Mouse (Mus musculus): ENCODE data around the gene Chd9.

DNA sequence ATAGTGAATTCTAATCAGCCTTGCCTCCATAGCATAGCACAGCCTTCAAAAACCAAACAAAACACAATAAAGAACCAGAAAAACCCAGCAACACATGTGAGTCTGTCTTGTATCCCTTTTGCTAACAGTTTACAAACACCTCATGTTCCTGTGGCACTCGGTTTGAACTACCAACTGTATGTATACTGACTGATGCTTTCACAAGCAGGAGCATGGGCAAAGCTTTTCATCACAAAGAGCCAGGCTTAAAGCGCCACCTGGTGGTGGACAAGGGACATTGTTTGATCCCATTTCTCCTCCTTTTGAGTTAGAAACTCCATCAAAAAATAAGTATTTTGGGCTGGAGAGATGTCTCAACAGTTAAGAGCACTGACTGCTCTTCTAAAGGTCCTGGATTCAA, 191.6 kb downstream of the Chd9 start:
- TF ChIP-seq CTCF (IDR thresholded peaks at IDR 0.05; ENCODE audit: extremely low read depth, insufficient read length, insufficient replicate concordance, low read depth, low read length) (0 out of 2 replicates have a peak, but pooled peaks have one; percentile 14), POLR2A (IDR thresholded peaks at IDR 0.05; ENCODE audit: low read depth, low read length) (no peak)

Data from small intestine, adult 2 months (tissue).